Mouse (Mus musculus) testis, adult 2 months (tissue): ENCODE results near the gene Adora2a. TPM values are rescaled to one million over a fixed set of nuclear protein-coding genes. Genes with fewer than 3 reads are reported as not detected.

Source experiments
- H3K27ac ChIP-seq: fragments of 200-500 bp; 2 replicates; pipeline ENCODE4 v1.5.1; 2012; ENCODE audit warnings: low read depth, low read length; ENCODE audit not compliant: control insufficient read depth, insufficient read depth
- H3K27me3 ChIP-seq: fragments of 200-500 bp; 2 replicates; pipeline ENCODE4 v1.6.1; 2012; ENCODE audit warnings: mild to moderate bottlenecking, low read length, moderate library complexity; ENCODE audit not compliant: control insufficient read depth, insufficient read depth
- H3K36me3 ChIP-seq: fragments of 200-500 bp; 2 replicates; pipeline ENCODE4 v1.6.1; 2012; ENCODE audit warnings: mild to moderate bottlenecking, low read length; ENCODE audit not compliant: control insufficient read depth, insufficient read depth
- H3K4me1 ChIP-seq: fragments of 200-500 bp; 2 replicates; pipeline ENCODE4 v1.6.1; 2012; ENCODE audit warnings: low read length; ENCODE audit not compliant: control insufficient read depth, insufficient read depth
- H3K4me3 ChIP-seq: fragments of 200-500 bp; 2 replicates; pipeline ENCODE4 v1.5.1; 2012; ENCODE audit warnings: low read depth, mild to moderate bottlenecking, low read length, moderate library complexity, mixed read lengths; ENCODE audit not compliant: control insufficient read depth
- CTCF ChIP-seq: fragments of 200-500 bp; IDR thresholded peaks from 2 replicates; pipeline ENCODE4 v1.5.1; 2012; ENCODE audit warnings: low read depth, mild to moderate bottlenecking, inconsistent platforms, low read length, moderate library complexity; ENCODE audit not compliant: control insufficient read depth, insufficient read depth, insufficient replicate concordance
- POLR2A ChIP-seq: fragments of 200-500 bp; IDR thresholded peaks from 2 replicates; pipeline ENCODE4 v1.6.1; 2012; ENCODE audit warnings: low read depth, mild to moderate bottlenecking, inconsistent platforms, low read length, moderate library complexity; ENCODE audit not compliant: control insufficient read depth
- polyA plus RNA-seq: library from polyadenylated mRNA; depleted of rRNA; stranded (reverse); fragments of >200 nt; gene quantifications from 2 replicates; pipeline ENCODE4 v1.2.3, GENCODE M21; 2012; rRNA removed

The Adora2a gene
- 0.28 and 1.2 TPM in 2 replicates for polyA plus RNA-seq

- Histone ChIP-seq H3K27ac (no peak within 1 kb of the TSS), H3K27me3 (no peaks in the 10 kb centered on the region)
- TF ChIP-seq CTCF (no peak), POLR2A (no peak)
Observed at GRCm38 (mm10) chr10:75316872-75316907, at the start of gene Adora2a. Gene Adora2a, plus strand, starts transcription at chr10:75316877.

GRCm38 (mm10) chr10:75273020-75273419 lies 43.7 kb upstream of the Adora2a start:
- Histone ChIP-seq H3K4me1 (no peaks in the 10 kb centered on the region), H3K36me3 (no peaks in the 10 kb centered on the region; the same call in none of the 2 replicates), H3K27me3 (no peaks in the 10 kb centered on the region), H3K27ac (no peak overlapping the region), H3K4me3 (no peak overlapping the region)
- no peak for TF ChIP-seq POLR2A

More at GRCm38 (mm10) chr10:75316872-75316907, at the start of gene Adora2a:
- Histone ChIP-seq H3K36me3 (no peaks in the 10 kb centered on the region), H3K4me1 (peaks cover 12% of the 10 kb centered on the region), H3K4me3 (peak within 1 kb of the TSS; percentile 58)

DNA sequence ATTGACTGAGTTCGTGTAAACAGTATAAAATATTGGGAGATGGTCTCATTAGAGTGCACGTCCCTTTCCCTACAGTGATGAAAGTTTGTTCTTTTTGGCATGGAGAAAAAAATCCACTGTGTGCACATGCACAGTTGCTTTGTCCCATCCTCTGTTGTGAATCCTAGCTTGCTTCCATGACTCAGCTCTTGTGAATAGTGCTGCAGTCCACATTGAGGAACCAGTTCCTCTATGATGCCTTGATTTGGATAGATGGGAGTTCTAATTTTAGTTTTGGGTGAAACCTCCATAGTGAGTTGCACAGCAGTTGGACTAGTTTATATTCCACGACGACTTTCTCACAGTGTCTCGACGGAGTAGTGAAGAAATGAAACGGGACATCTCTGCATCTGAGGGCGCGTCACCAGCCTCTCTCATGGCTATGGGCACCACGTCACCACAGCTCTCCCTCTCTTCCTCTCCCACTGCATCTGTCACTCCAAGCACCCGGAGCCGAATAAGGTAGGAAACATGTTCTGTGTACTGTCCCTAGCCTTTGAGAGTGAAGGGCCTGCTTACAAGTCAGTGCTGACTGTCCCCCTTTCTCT lies 40.2 kb upstream of the Adora2a start:
- H3K27me3 ChIP-seq = no peaks in the 10 kb centered on the region
- no peak overlapping the region for H3K27ac ChIP-seq
- no peak overlapping the region for H3K4me3 ChIP-seq
- no peak for TF ChIP-seq CTCF
- no peak for TF ChIP-seq POLR2A
- no peaks in the 10 kb centered on the region for H3K4me1 ChIP-seq
- H3K36me3 ChIP-seq = no peaks in the 10 kb centered on the region; the same call in 1 of the 2 replicates

GRCm38 (mm10) chr10:75277501-75277900 lies 39.2 kb upstream of the Adora2a start:
- no peak overlapping the region for H3K4me3 ChIP-seq
- H3K27me3 ChIP-seq = no peaks in the 10 kb centered on the region
- H3K4me1 ChIP-seq = no peaks in the 10 kb centered on the region
- H3K36me3 ChIP-seq = no peaks in the 10 kb centered on the region; the same call in 1 of the 2 replicates
- H3K27ac ChIP-seq = no peak overlapping the region
- TF ChIP-seq POLR2A (no peak), CTCF (no peak)

- H3K36me3 ChIP-seq = no peaks in the 10 kb centered on the region; the same call in none of the 2 replicates
- TF ChIP-seq CTCF = no peak
- no peak for TF ChIP-seq POLR2A
- H3K4me1 ChIP-seq = no peaks in the 10 kb centered on the region
- H3K4me3 ChIP-seq = no peak overlapping the region
- H3K27ac ChIP-seq = no peak overlapping the region
- H3K27me3 ChIP-seq = no peaks in the 10 kb centered on the region
Observed at GRCm38 (mm10) chr10:75282648-75283047, 34.0 kb upstream of the Adora2a start.

GRCm38 (mm10) chr10:75283821-75284220 lies 32.9 kb upstream of the Adora2a start:
- Histone ChIP-seq H3K27me3 (no peaks in the 10 kb centered on the region), H3K4me3 (no peak overlapping the region), H3K36me3 (no peaks in the 10 kb centered on the region; the same call in none of the 2 replicates), H3K27ac (no peak overlapping the region), H3K4me1 (no peaks in the 10 kb centered on the region)
- TF ChIP-seq POLR2A (no peak), CTCF (no peak)

GRCm38 (mm10) chr10:75288579-75288978 lies 28.1 kb upstream of the Adora2a start:
- H3K27me3 ChIP-seq = no peaks in the 10 kb centered on the region
- H3K4me1 ChIP-seq = no peaks in the 10 kb centered on the region
- TF ChIP-seq CTCF (no peak), POLR2A (no peak)
- no peak overlapping the region for H3K4me3 ChIP-seq
- no peaks in the 10 kb centered on the region for H3K36me3 ChIP-seq
- H3K27ac ChIP-seq = no peak overlapping the region

- Histone ChIP-seq H3K4me1 (no peaks in the 10 kb centered on the region), H3K4me3 (no peak overlapping the region)
Observed at GRCm38 (mm10) chr10:75289392-75289791, 27.3 kb upstream of the Adora2a start.

More at GRCm38 (mm10) chr10:75289392-75289791, 27.3 kb upstream of the Adora2a start:
- Histone ChIP-seq H3K27ac (no peak overlapping the region), H3K36me3 (no peaks in the 10 kb centered on the region), H3K27me3 (no peaks in the 10 kb centered on the region)
- no peak for TF ChIP-seq POLR2A
- no peak for TF ChIP-seq CTCF
